Mouse (Mus musculus): ENCODE data around the gene Hnrnpu.
"Not testable (repeated sequence)": the region's sequence is repeated elsewhere in the genome, so short reads cannot be mapped to it uniquely, and the experiment has no call there.

Hnrnpu gene

GRCm38 (mm10) chr1:178313039-178313597 lies 24.5 kb downstream of the Hnrnpu start:
- no peak for DNase-seq (ENCODE audit: low spot score in 2 of 2)

GRCm38 (mm10) chr1:178310128-178310527 lies 27.5 kb downstream of the Hnrnpu start:
- no peak for DNase-seq (ENCODE audit: low spot score in 2 of 2)

- no peak for DNase-seq (ENCODE audit: low spot score in 2 of 2)
Measured at GRCm38 (mm10) chr1:178309487-178309886, 28.1 kb downstream of the Hnrnpu start.

GRCm38 (mm10) chr1:178303425-178303824 lies 34.2 kb downstream of the Hnrnpu start:
- DNase-seq (ENCODE audit: low spot score in 2 of 2): peak; percentile 68 to 90

GRCm38 (mm10) chr1:178301261-178301660 lies 36.3 kb downstream of the Hnrnpu start:
- not testable (repeated sequence) for DNase-seq (ENCODE audit: low spot score in 2 of 2)

- no peak for DNase-seq (ENCODE audit: low spot score in 2 of 2)
Measured at GRCm38 (mm10) chr1:178294051-178294450, 43.5 kb downstream of the Hnrnpu start.

GRCm38 (mm10) chr1:178291716-178292115 lies 45.9 kb downstream of the Hnrnpu start:
- DNase-seq (ENCODE audit: low spot score in 2 of 2): no peak

GRCm38 (mm10) chr1:178287601-178288176 lies 49.9 kb downstream of the Hnrnpu start:
- no peak for DNase-seq (ENCODE audit: low spot score in 2 of 2)

GRCm38 (mm10) chr1:178283946-178284720 lies 53.5 kb downstream of the Hnrnpu start:
- no peak for DNase-seq (ENCODE audit: low spot score in 2 of 2)

GRCm38 (mm10) chr1:178283314-178283713 lies 54.3 kb downstream of the Hnrnpu start:
- not testable (repeated sequence) for DNase-seq (ENCODE audit: low spot score in 2 of 2)

GRCm38 (mm10) chr1:178276054-178276911 lies 61.3 kb downstream of the Hnrnpu start:
- DNase-seq (ENCODE audit: low spot score in 2 of 2): peak; percentile 37 to 73

GRCm38 (mm10) chr1:178275738-178276053 lies 61.9 kb downstream of the Hnrnpu start:
- no peak for DNase-seq (ENCODE audit: low spot score in 2 of 2)

- no peak for DNase-seq (ENCODE audit: low spot score in 2 of 2)
Measured at GRCm38 (mm10) chr1:178275174-178275730, 62.3 kb downstream of the Hnrnpu start.
